Comparison of ENCODE assay signal across 8 mouse cellular contexts in the genomic region with DNA sequence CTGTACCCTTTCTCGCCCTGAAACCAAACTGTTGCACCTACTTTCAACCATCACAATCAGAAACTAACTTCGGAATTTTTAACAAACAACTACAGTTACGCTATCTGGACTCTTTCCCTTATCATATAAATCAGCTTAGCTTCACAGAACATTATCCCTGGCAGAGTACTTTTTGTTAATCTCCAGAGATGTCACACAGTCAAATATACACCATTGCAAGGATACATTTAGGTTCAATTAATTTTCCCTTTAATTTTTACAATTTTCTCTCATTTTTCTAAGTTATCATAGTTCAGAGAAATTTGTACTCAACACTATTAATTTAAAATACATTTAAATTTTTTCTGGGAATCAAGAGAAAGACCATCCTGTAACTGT. TPM values are rescaled to one million over a fixed set of nuclear protein-coding genes. Genes with fewer than 3 reads are reported as not detected.
DNase-seq lines count a peak whose midpoint lies in the region; ATAC-seq and TF ChIP-seq lines count a peak whose summit lies in the region.

No protein-coding gene starts in this region.

- no peak for DNase-seq in kidney, postnatal 0 days (ENCODE audit: low spot score)
- DNase-seq in kidney, postnatal 4 days, result no peak
- no peak for DNase-seq in forebrain, embryonic 10.5 days (ENCODE audit: extremely low spot score, low spot score)
- no peak for DNase-seq in left cerebral cortex, postnatal 14 days (ENCODE audit: low spot score in 2 of 2)
- DNase-seq in Muller cell, postnatal 12 days (ENCODE audit: inconsistent ontology term), result no peak
- no peak for DNase-seq in natural killer cell, adult 2 months (ENCODE audit: low spot score in 2 of 2)

- no peak overlapping the region for H3K4me2 ChIP-seq in kidney, postnatal 0 days (ENCODE audit: low read length)
- peak overlapping the region; percentile 41 for H3K4me2 ChIP-seq in limb, embryonic 13.5 days (replicated peaks)
- peak overlapping the region; percentile 97 for H3K4me2 ChIP-seq in neural tube, embryonic 14.5 days (ENCODE audit: low read depth, low read length)

- no peak overlapping the region for H3K27ac ChIP-seq in kidney, postnatal 0 days
- peak overlapping the region; percentile 92 for H3K27ac ChIP-seq in forebrain, embryonic 10.5 days
- H3K27ac ChIP-seq in limb, embryonic 13.5 days, result no peak overlapping the region
- H3K27ac ChIP-seq in neural tube, embryonic 14.5 days (ENCODE audit: low read depth, low read length), result no peak overlapping the region

- H3K4me1 ChIP-seq in kidney, postnatal 0 days (replicated peaks; ENCODE audit: insufficient read depth, low read length), result no peaks in the 10 kb centered on the region; the same call in 1 of the 2 replicates
- H3K4me1 ChIP-seq in forebrain, embryonic 10.5 days, result peaks cover 32% of the 10 kb centered on the region
- peaks cover 13% of the 10 kb centered on the region for H3K4me1 ChIP-seq in limb, embryonic 13.5 days
- H3K4me1 ChIP-seq in neural tube, embryonic 14.5 days (ENCODE audit: control insufficient read depth, insufficient read depth, low read length), result peaks cover 8% of the 10 kb centered on the region

- intact Hi-C loops in left cerebral cortex, postnatal 14 days (cut with DNase I), result loop anchor here (5.0 kb wide), 1 partner anchor 63 kb away; no protein-coding TSS in a partner anchor

- peak overlapping the region; percentile 97 for H3K4me3 ChIP-seq in kidney, postnatal 0 days (replicated peaks; ENCODE audit: low read depth, low read length)
- H3K4me3 ChIP-seq in forebrain, embryonic 10.5 days, result peak overlapping the region; percentile 80
- peak overlapping the region; percentile 83 for H3K4me3 ChIP-seq in limb, embryonic 13.5 days
- peak overlapping the region; percentile 72 for H3K4me3 ChIP-seq in neural tube, embryonic 14.5 days (ENCODE audit: low read depth, low read length)

- no peaks in the 10 kb centered on the region for H3K36me3 ChIP-seq in kidney, postnatal 0 days (ENCODE audit: insufficient read depth, low read length)
- H3K36me3 ChIP-seq in forebrain, embryonic 10.5 days (replicated peaks), result no peaks in the 10 kb centered on the region
- no peaks in the 10 kb centered on the region for H3K36me3 ChIP-seq in limb, embryonic 13.5 days
- no peaks in the 10 kb centered on the region for H3K36me3 ChIP-seq in neural tube, embryonic 14.5 days (ENCODE audit: control insufficient read depth, insufficient read depth, low read length)

- no peak for TF ChIP-seq CTCF in kidney, postnatal 0 days (IDR thresholded peaks at IDR 0.05; ENCODE audit: low read depth)

- H3K27me3 ChIP-seq in kidney, postnatal 0 days (ENCODE audit: insufficient read depth, low read length), result peaks cover 15% of the 10 kb centered on the region
- H3K27me3 ChIP-seq in forebrain, embryonic 10.5 days (ENCODE audit: poor library complexity, severe bottlenecking), result no peaks in the 10 kb centered on the region
- peaks cover 12% of the 10 kb centered on the region for H3K27me3 ChIP-seq in limb, embryonic 13.5 days
- no peaks in the 10 kb centered on the region for H3K27me3 ChIP-seq in neural tube, embryonic 14.5 days (ENCODE audit: control insufficient read depth, insufficient read depth, low read length)

- ATAC-seq in kidney, postnatal 0 days (replicated peaks; ENCODE audit: low FRiP score, low read depth), result peak; percentile 49
- ATAC-seq in limb, embryonic 13.5 days (ENCODE audit: low FRiP score, low read depth), result peak; percentile 52
- ATAC-seq in neural tube, embryonic 14.5 days (ENCODE audit: low read depth), result peak; percentile 45; the same call in 1 of the 2 replicates

- WGBS in kidney, postnatal 0 days, result under 1% methylated on average over 3 of the region's 3 CpGs
- under 1% methylated on average over 3 of the region's 3 CpGs for WGBS in forebrain, embryonic 10.5 days
- WGBS in limb, embryonic 13.5 days, result 0% methylated on average over 3 of the region's 3 CpGs
- WGBS in neural tube, embryonic 14.5 days, result under 1% methylated on average over 3 of the region's 3 CpGs

- no peak overlapping the region for H3K9ac ChIP-seq in kidney, postnatal 0 days (ENCODE audit: low read depth, low read length)
- H3K9ac ChIP-seq in limb, embryonic 13.5 days, result no peak overlapping the region
- H3K9ac ChIP-seq in neural tube, embryonic 14.5 days (replicated peaks; ENCODE audit: low read depth, low read length), result no peak overlapping the region; the same call in 1 of the 2 replicates

- H3K9me3 ChIP-seq in kidney, postnatal 0 days (replicated peaks; ENCODE audit: low read length), result no peaks in the 10 kb centered on the region
- H3K9me3 ChIP-seq in forebrain, embryonic 10.5 days, result no peaks in the 10 kb centered on the region
- H3K9me3 ChIP-seq in limb, embryonic 13.5 days, result no peaks in the 10 kb centered on the region
- no peaks in the 10 kb centered on the region for H3K9me3 ChIP-seq in neural tube, embryonic 14.5 days (ENCODE audit: control insufficient read depth, low read length)

RNA-seq across cellular contexts. Expression of a gene that starts 21.3 kb away (rescaled TPM):
- polyA plus RNA-seq in kidney, postnatal 0 days (2015; fragmentation: Nextera tagmentation; extraction: Ambion mirVana), result 102 and 107 TPM in 2 replicates
- polyA plus RNA-seq in forebrain, embryonic 10.5 days (2016; fragmentation: Nextera tagmentation; extraction: Ambion mirVana), result 142 and 145 TPM in 2 replicates
- 110 and 112 TPM in 2 replicates for polyA plus RNA-seq in limb, embryonic 13.5 days (2015; fragmentation: Nextera tagmentation; extraction: Ambion mirVana)
- 135 and 138 TPM in 2 replicates for polyA plus RNA-seq in neural tube, embryonic 14.5 days (2014; fragmentation: Nextera tagmentation; extraction: Ambion mirVana)
- total RNA-seq in left cerebral cortex, postnatal 14 days (2021), result 10 to 100 TPM; 73.0 to 79.2 TPM
